Mouse (Mus musculus) retina, postnatal 1 day (tissue): ENCODE measurements around the gene Acer3.

Experiments
- DNase-seq: peaks from one replicate; pipeline ENCODE4 v3.0.0-alpha.2; 2012

Gene Acer3

GRCm38 (mm10) chr7:98177929-98178559 lies 143.0 kb downstream of the Acer3 start, which contains the start of gene Capn5:
Gene Capn5 (minus strand): TSS chr7:98178274.
- peak; percentile 85 for DNase-seq

- no peak for DNase-seq
These were observed 143.5 kb downstream of the Acer3 start for GRCm38 (mm10) chr7:98177566-98177928.

- no peak for DNase-seq
These were observed 143.9 kb downstream of the Acer3 start for GRCm38 (mm10) chr7:98177071-98177485.

GRCm38 (mm10) chr7:98176322-98177070 lies 144.5 kb downstream of the Acer3 start:
- DNase-seq, result no peak

GRCm38 (mm10) chr7:98174883-98175755 lies 145.9 kb downstream of the Acer3 start:
- no peak for DNase-seq

- no peak for DNase-seq
These were observed 147.6 kb downstream of the Acer3 start for GRCm38 (mm10) chr7:98173408-98173807.

- DNase-seq, result no peak
These were observed 148.3 kb downstream of the Acer3 start for GRCm38 (mm10) chr7:98172661-98173060.

GRCm38 (mm10) chr7:98171141-98172073 lies 149.6 kb downstream of the Acer3 start:
- DNase-seq, result no peak

GRCm38 (mm10) chr7:98164999-98165528 lies 155.9 kb downstream of the Acer3 start:
- peak; percentile 59 for DNase-seq

- DNase-seq, result no peak
These were observed 156.5 kb downstream of the Acer3 start for GRCm38 (mm10) chr7:98164382-98164998.

GRCm38 (mm10) chr7:98163700-98164099 lies 157.3 kb downstream of the Acer3 start:
- no peak for DNase-seq

- no peak for DNase-seq
These were observed 158.8 kb downstream of the Acer3 start for GRCm38 (mm10) chr7:98162239-98162638.

- DNase-seq, result no peak
These were observed 160.8 kb downstream of the Acer3 start for GRCm38 (mm10) chr7:98160041-98160740.

GRCm38 (mm10) chr7:98158481-98158880 lies 162.5 kb downstream of the Acer3 start:
- DNase-seq, result no peak

- no peak for DNase-seq
These were observed 163.2 kb downstream of the Acer3 start for GRCm38 (mm10) chr7:98157636-98158332.
